Mouse (Mus musculus) myocyte (in vitro differentiated cells): ENCODE data around the gene Fanci.

Source experiments
- E2F4 ChIP-seq: IDR thresholded peaks from one replicate; pipeline ENCODE4 v1.6.1; 2011; ENCODE audit warnings: mild to moderate bottlenecking, control low read depth, moderate library complexity; ENCODE audit not compliant: insufficient read depth
- MAX ChIP-seq: IDR thresholded peaks from one replicate; pipeline ENCODE4 v1.6.1; 2011; ENCODE audit warnings: low read depth, mild to moderate bottlenecking, control low read depth
- MYOD1 ChIP-seq, 3 experiments: IDR thresholded peaks; one replicate each; pipeline ENCODE4 v1.6.1; 2011; ENCODE audit warnings: control low read depth in 2 of 3, low read depth in 2 of 3, mild to moderate bottlenecking in 2 of 3, moderate library complexity in 1 of 3; ENCODE audit not compliant: insufficient read length in 2 of 3, control insufficient read depth in 1 of 3
- MYOG ChIP-seq, 3 experiments: IDR thresholded peaks; one replicate each; pipeline ENCODE4 v1.6.1; 2011; ENCODE audit warnings: control low read depth in 2 of 3, low read depth in 2 of 3, mild to moderate bottlenecking in 2 of 3; ENCODE audit not compliant: insufficient read length in 2 of 3, control insufficient read depth in 1 of 3, insufficient read depth in 1 of 3
- POLR2A ChIP-seq: IDR thresholded peaks from one replicate; pipeline ENCODE4 v1.6.1; 2011; ENCODE audit warnings: low read depth, mild to moderate bottlenecking, control low read depth, moderate library complexity; ENCODE audit not compliant: insufficient read length
- POLR2AphosphoS2 ChIP-seq: IDR thresholded peaks from one replicate; pipeline ENCODE4 v1.6.1; 2011; ENCODE audit warnings: low read depth, control low read depth; ENCODE audit not compliant: insufficient read length
- REST ChIP-seq: IDR thresholded peaks from one replicate; pipeline ENCODE4 v1.6.1; 2011; ENCODE audit warnings: mild to moderate bottlenecking, control low read depth, moderate library complexity; ENCODE audit not compliant: insufficient read depth, insufficient read length
- TCF12 ChIP-seq: IDR thresholded peaks from one replicate; pipeline ENCODE4 v1.6.1; 2011; ENCODE audit warnings: mild to moderate bottlenecking, control low read depth; ENCODE audit not compliant: poor library complexity, insufficient read depth, severe bottlenecking
- USF1 ChIP-seq: IDR thresholded peaks from one replicate; pipeline ENCODE4 v1.6.1; 2011; ENCODE audit warnings: low read depth, mild to moderate bottlenecking, control low read depth, moderate library complexity

- TF ChIP-seq POLR2A (no peak), MYOD1 (IDR thresholded peaks at IDR 0.05; ENCODE audit: control insufficient read depth in 1 of 3, insufficient read length in 2 of 3, low read depth in 2 of 3) (no peak), USF1 (no peak), MYOG (IDR thresholded peaks at IDR 0.05; ENCODE audit: control insufficient read depth in 1 of 3, insufficient read depth in 1 of 3, insufficient read length in 2 of 3, low read depth in 2 of 3) (no peak), POLR2AphosphoS2 (no peak), E2F4 (no peak), REST (no peak), TCF12 (no peak), MAX (no peak)
Observed at GRCm38 (mm10) chr7:79346555-79347075, 45.1 kb upstream of the Fanci start.
